Mouse (Mus musculus) intestine, embryonic 14.5 days (tissue): ENCODE results near the gene Flnc. TPM values are rescaled to one million over a fixed set of nuclear protein-coding genes. Genes with fewer than 3 reads are reported as not detected.

Source experiments
- ATAC-seq: fragments of 200-750 bp; cut with Nextera tagmentation; replicated peaks from 2 replicates; pipeline ENCODE4 v1.8.0; 2017; ENCODE audit warnings: low read depth, moderate number of reproducible peaks, moderate TSS enrichment, moderate library complexity; ENCODE audit not compliant: low FRiP score, low TSS enrichment
- DNase-seq: peaks from one replicate; pipeline ENCODE4 v3.0.0-alpha.2; 2018; ENCODE audit warnings: low spot score
- H3K27ac ChIP-seq: fragments of 300-500 bp; sonication (generic); 2 replicates; pipeline ENCODE4 v1.5.1; 2014; ENCODE audit warnings: low read depth, mild to moderate bottlenecking, control low read depth
- H3K27me3 ChIP-seq: fragments of 300-500 bp; sonication (generic); replicated peaks from 2 replicates; pipeline ENCODE4 v1.6.1; 2014; ENCODE audit warnings: low read length, control low read depth; ENCODE audit not compliant: control insufficient read depth, insufficient read depth
- H3K36me3 ChIP-seq: fragments of 300-500 bp; sonication (generic); 2 replicates; pipeline ENCODE4 v1.6.1; 2014; ENCODE audit warnings: low read length, control low read depth; ENCODE audit not compliant: control insufficient read depth, insufficient read depth
- H3K4me1 ChIP-seq: fragments of 300-500 bp; sonication (generic); replicated peaks from 2 replicates; pipeline ENCODE4 v1.6.1; 2014; ENCODE audit warnings: low read length, control low read depth, mixed read lengths; ENCODE audit not compliant: control insufficient read depth, insufficient read depth
- H3K4me2 ChIP-seq: fragments of 300-500 bp; sonication (generic); 2 replicates; pipeline ENCODE4 v1.6.1; 2014; ENCODE audit warnings: low read length
- H3K4me3 ChIP-seq: fragments of 300-500 bp; sonication (generic); 2 replicates; pipeline ENCODE4 v1.5.1; 2014; ENCODE audit warnings: low read depth, low read length, control low read depth, mixed read lengths
- H3K9ac ChIP-seq: fragments of 300-500 bp; sonication (generic); 2 replicates; pipeline ENCODE4 v1.6.1; 2014; ENCODE audit warnings: mild to moderate bottlenecking, low read length
- H3K9me3 ChIP-seq: fragments of 300-500 bp; sonication (generic); 2 replicates; pipeline ENCODE4 v1.6.1; 2016; ENCODE audit warnings: low read length, control low read depth; ENCODE audit not compliant: control insufficient read depth
- WGBS: fragments of 180-500 bp; shearing (Covaris S2); extraction: QIAGEN DNeasy Blood & Tissue Kit; methylation state at CpG from one replicate; pipeline ENCODE4 v1.1.7; 2014; 5-methylcytosine and 5-hydroxymethylcytosine counted together
- polyA plus RNA-seq: library from polyadenylated mRNA; unstranded; fragments of >200 nt; fragmentation: Nextera tagmentation; extraction: Ambion mirVana; gene quantifications from 2 replicates; pipeline ENCODE4 v1.2.1, GENCODE M21; 2014

The Flnc gene
- polyA plus RNA-seq, 1 experiment from 2014 or later, result 14.7 TPM

DNA sequence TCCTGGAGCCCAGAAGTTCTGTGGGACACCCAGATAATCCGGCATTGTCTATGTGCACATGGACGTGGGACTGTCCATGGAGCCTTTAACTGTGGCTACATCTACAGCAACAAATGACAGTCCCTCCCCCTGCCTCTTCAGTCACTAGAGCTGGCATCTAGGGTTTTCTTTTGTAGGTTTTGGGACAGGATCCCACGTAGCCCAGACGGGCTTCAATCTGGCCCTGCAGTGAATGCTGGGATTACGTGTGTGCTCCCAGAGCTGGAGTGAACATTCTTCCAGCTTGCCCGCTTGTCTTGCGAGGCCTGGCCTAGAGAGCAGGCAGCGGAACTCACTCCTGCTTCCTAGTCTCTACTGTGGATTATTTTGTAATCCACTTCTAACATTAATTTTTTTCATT lies 7.9 kb upstream of the Flnc start:
- DNase-seq, result no peak
- no peaks in the 10 kb centered on the region for H3K4me1 ChIP-seq
- H3K9me3 ChIP-seq, result no peaks in the 10 kb centered on the region
- H3K9ac ChIP-seq, result no peak overlapping the region
- WGBS, result 92% methylated on average over 8 of the region's 8 CpGs
- no peaks in the 10 kb centered on the region for H3K36me3 ChIP-seq
- no peak overlapping the region for H3K27ac ChIP-seq
- no peaks in the 10 kb centered on the region for H3K27me3 ChIP-seq
- H3K4me3 ChIP-seq, result no peak overlapping the region
- H3K4me2 ChIP-seq, result no peak overlapping the region
- ATAC-seq, result no peak

DNA sequence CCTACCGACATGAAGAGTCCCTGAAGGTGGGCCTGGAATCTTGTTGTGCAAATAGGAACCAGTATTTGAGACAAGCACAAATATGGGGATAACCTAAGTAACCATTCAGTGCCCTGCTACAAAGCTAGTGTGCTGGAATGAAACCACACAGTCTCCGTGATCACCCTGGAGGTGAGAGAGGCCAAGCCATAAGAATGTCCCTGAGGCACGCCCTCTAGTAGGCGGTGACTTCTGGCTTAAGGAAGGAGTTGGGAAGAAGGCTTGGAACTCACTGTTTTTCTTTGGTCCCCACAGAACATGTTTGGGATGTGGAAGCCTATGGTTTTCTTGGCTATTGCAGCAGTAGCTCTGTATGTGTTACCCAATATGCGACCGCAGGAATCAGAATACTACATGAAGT lies 6.7 kb upstream of the Flnc start:
- ATAC-seq, result no peak
- 71% methylated on average over 6 of the region's 6 CpGs for WGBS
- Histone ChIP-seq H3K4me1 (no peaks in the 10 kb centered on the region; the same call in 1 of the 2 replicates), H3K27me3 (no peaks in the 10 kb centered on the region), H3K27ac (no peak overlapping the region), H3K36me3 (no peaks in the 10 kb centered on the region), H3K9ac (no peak overlapping the region), H3K9me3 (no peaks in the 10 kb centered on the region), H3K4me2 (no peak overlapping the region), H3K4me3 (no peak overlapping the region)
- no peak for DNase-seq

- 67% methylated on average over 4 of the region's 4 CpGs for WGBS
- ATAC-seq (no peak), DNase-seq (no peak)
- Histone ChIP-seq H3K4me2 (no peak overlapping the region), H3K27me3 (peaks cover 3% of the 10 kb centered on the region; the same call in 1 of the 2 replicates), H3K9ac (no peak overlapping the region), H3K4me1 (peaks cover 10% of the 10 kb centered on the region; the same call in 1 of the 2 replicates), H3K27ac (no peak overlapping the region), H3K36me3 (no peaks in the 10 kb centered on the region), H3K9me3 (no peaks in the 10 kb centered on the region), H3K4me3 (no peak overlapping the region)
Observed at GRCm38 (mm10) chr6:29428171-29428570, 4.9 kb upstream of the Flnc start.

- Histone ChIP-seq H3K27me3 (peaks cover 3% of the 10 kb centered on the region; the same call in 1 of the 2 replicates), H3K4me3 (no peak overlapping the region), H3K4me1 (peaks cover 10% of the 10 kb centered on the region), H3K36me3 (no peaks in the 10 kb centered on the region), H3K9me3 (no peaks in the 10 kb centered on the region), H3K9ac (no peak overlapping the region), H3K27ac (no peak overlapping the region), H3K4me2 (no peak overlapping the region)
- ATAC-seq (no peak), DNase-seq (no peak)
- 49% methylated on average over 15 of the region's 15 CpGs for WGBS
Observed at GRCm38 (mm10) chr6:29430681-29431420, 2.2 kb upstream of the Flnc start.

- DNase-seq (no peak), ATAC-seq (no peak)
- Histone ChIP-seq H3K4me2 (no peak overlapping the region), H3K27me3 (peaks cover 3% of the 10 kb centered on the region; the same call in 1 of the 2 replicates), H3K9ac (no peak overlapping the region), H3K36me3 (no peaks in the 10 kb centered on the region), H3K9me3 (no peaks in the 10 kb centered on the region), H3K27ac (no peak overlapping the region), H3K4me1 (peaks cover 16% of the 10 kb centered on the region), H3K4me3 (no peak overlapping the region)
- 34% methylated on average over 5 of the region's 5 CpGs for WGBS
Observed at GRCm38 (mm10) chr6:29431473-29431872, 1.6 kb upstream of the Flnc start.

DNA sequence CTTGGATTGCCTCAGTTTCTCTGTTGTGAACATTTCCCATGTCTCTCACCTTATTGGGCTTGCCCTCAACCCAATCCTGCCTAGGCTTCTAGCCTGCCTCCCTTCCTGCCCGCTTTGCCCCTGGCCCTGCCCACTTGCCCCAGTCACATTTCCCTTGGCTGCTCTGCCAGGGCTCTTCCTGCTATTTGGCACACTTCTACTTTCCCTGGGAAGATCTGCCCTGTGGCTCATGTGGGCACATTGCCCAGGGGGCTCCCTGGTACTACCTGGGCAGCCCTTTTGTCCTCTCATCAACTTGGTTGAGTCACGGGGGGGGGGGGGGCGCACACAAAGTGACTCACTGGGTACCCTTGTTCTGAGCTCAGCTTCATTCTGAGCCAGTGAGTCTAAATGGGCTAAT lies 900 bp upstream of the Flnc start:
- H3K27me3 ChIP-seq, result peaks cover 3% of the 10 kb centered on the region; the same call in 1 of the 2 replicates
- H3K9me3 ChIP-seq, result no peaks in the 10 kb centered on the region
- H3K27ac ChIP-seq, result no peak overlapping the region
- no peak for DNase-seq
- no peaks in the 10 kb centered on the region for H3K36me3 ChIP-seq
- H3K4me3 ChIP-seq, result no peak overlapping the region
- no peak for ATAC-seq
- H3K9ac ChIP-seq, result no peak overlapping the region
- H3K4me1 ChIP-seq, result peaks cover 23% of the 10 kb centered on the region
- H3K4me2 ChIP-seq, result no peak overlapping the region
- 45% methylated on average over 3 of the region's 3 CpGs for WGBS

DNA sequence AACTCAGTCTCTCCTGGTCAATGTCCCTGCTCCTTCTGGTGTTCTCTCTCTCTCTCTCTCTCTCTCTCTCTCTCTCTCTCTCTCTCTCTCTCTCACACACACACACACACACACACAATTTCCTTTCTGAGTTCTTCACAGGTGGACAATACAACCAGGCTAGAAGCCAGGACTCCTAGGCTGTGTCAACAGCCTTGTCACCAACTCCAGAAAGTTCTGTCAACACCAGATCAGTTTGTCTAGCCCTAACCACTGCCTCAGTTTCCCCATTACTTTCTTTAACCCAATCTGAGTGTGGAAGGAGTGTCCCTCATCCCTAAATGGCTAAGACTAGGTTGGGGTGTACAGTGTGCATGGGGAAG lies 399 bp upstream of the Flnc start:
- peak overlapping the region; percentile 74 for H3K4me2 ChIP-seq
- H3K4me3 ChIP-seq, result peak overlapping the region; percentile 62
- H3K9ac ChIP-seq, result peak overlapping the region; percentile 72; the same call in 1 of the 2 replicates
- DNase-seq, result no peak
- ATAC-seq, result no peak
- H3K27ac ChIP-seq, result peak overlapping the region; percentile 90; the same call in 1 of the 2 replicates
- peaks cover 2% of the 10 kb centered on the region; the same call in 1 of the 2 replicates for H3K36me3 ChIP-seq
- peaks cover 3% of the 10 kb centered on the region; the same call in 1 of the 2 replicates for H3K27me3 ChIP-seq
- H3K4me1 ChIP-seq, result peaks cover 25% of the 10 kb centered on the region
- H3K9me3 ChIP-seq, result no peaks in the 10 kb centered on the region

DNA sequence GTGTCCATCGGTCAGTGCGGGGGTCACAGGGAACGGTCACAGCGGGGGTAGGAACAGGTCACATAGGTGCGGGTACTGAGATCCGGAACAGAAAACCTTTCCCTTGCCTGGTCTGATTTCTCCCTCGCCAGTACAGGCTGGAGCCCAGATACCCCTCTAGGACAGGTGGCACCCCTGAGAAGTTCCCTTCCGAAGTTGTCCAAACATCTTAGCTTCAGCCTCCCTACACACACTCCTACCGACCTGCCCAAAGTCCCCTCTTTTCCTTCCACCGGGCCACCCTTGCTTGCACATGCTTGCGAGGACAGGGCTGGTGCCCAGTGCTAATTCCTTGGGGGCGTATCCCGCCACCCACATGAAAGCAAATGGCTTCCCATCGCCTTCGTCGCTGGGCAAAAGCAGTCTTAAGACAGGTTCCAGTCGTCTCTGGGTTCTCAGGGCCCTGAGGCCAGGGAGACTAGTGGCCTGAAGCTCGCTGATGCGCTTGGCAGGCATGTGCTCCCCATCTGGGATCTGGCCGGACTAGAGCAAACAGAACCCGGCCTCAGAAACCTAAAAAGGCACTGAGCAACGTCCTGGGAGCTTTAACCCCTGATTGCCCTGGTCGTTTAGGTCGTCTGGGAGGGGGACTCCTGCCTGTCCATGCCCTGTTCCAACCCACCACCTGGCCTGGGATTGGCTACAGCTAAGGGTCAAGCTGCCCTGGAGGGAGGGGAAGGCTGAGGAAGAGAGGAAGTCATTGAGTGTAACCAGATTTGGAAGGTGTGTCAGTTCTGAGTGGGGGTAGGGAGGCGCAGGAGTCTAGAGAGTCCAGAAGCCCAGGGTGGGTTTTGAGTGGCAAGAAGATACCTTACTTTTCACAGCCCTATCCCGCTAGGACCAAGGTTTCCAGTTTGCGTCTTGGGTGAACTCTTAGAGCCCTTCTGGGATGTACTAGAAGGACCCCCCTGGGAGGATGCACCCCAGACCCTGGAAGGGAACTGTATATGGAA lies 1.0 kb downstream of the Flnc start:
- Histone ChIP-seq H3K27me3 (peaks cover 3% of the 10 kb centered on the region; the same call in 1 of the 2 replicates), H3K27ac (peak overlapping the region; percentile 90), H3K9me3 (no peaks in the 10 kb centered on the region), H3K4me3 (peak overlapping the region; percentile 62), H3K36me3 (peaks cover 12% of the 10 kb centered on the region), H3K4me1 (peaks cover 25% of the 10 kb centered on the region), H3K4me2 (peak overlapping the region; percentile 74), H3K9ac (peak overlapping the region; percentile 72)
- DNase-seq, result peak; percentile 69
- no peak for ATAC-seq
- WGBS, result 2% methylated on average over 27 of the region's 27 CpGs
